Mouse (Mus musculus) bone marrow macrophage, adult 2 months (primary cell): ENCODE measurements at regions not wholly inside any gene's neighbourhood (a gene's known extent, or its start where the extent isn't known, plus 50 kb on each side); places are given as distances from the start of the nearest gene placed in this dataset.

ENCODE experiments used
- CTCF ChIP-seq: IDR thresholded peaks from 2 replicates; pipeline ENCODE4 v1.5.1; 2012; ENCODE audit warnings: low read depth, mild to moderate bottlenecking, low read length, moderate library complexity
- POLR2A ChIP-seq: IDR thresholded peaks from 2 replicates; pipeline ENCODE4 v1.6.1; 2012; ENCODE audit warnings: mild to moderate bottlenecking, low read depth, low read length, borderline replicate concordance

DNA sequence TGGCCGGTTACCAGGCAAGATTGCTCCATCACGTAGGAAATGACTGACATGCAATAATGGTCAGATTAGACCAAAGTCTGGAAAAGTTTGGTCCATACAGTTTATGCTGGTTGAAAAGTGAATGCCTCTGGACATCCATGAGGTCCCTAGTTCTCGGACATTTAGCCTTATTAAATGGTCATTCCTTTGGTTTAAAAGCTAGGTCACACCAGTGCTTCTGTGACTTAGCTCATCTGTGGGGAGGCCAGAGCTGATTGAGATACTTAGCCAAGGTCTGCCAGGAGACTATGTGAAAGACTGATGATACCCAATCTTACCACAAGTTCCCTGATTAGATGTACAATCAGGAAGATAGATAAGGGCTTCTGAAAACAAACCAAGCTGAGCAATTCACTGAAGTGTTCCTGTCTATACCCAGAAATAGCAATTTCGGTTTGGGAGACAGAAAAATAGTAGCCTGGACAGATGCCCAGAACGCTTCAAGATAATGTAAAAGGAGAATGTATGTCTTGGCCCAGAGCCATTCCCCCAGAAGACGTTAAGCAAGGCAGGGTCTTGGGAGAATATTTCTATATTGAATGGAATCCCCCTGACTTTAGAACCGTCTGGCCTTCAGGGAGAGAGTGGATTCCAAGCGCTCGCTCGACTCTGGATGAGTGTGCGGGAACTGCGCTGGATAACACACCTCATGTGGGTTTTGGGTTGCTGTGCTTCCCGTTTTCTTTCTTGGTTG, 161.5 kb downstream of the Dact1 start:
- no peak for TF ChIP-seq CTCF
- TF ChIP-seq POLR2A: no peak
